In the genomic region with DNA sequence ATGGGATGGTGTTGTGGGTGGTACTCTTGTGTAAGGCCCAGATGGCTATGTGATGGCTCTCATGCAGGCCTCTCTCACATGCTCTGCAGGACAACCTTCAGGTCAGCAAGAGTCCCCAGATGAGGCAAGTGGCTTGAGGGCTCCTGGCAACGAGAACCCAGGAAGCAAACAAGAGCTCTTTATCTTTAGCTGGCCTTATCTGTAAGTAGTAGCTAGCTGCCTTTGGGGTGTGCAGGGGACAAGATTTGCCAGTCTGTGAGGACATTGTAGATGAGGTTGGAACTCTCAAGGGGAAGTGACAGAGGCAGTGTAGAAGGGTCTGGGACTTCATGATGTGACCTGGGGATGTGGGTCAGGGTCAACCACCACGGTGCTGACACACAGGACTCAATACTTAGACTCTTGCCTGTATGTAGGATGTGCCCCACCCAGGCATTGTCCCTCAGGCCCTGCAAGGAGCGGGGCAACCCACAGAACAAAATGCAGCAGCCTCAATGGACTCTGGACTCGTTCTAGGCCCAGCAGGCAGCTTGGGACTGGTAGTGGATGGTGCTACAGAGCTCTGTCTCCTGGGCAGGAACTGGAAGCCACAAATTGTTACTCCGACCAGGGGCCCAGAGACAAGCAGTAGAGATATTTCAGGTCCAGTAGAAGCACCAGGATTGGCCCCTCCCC, we compare ENCODE assay signal across 9 mouse cellular contexts. TPM values are rescaled to one million over a fixed set of nuclear protein-coding genes. Genes with fewer than 3 reads are reported as not detected.
DNase-seq lines count a peak whose midpoint lies in the region; ATAC-seq and TF ChIP-seq lines count a peak whose summit lies in the region.
"Had no signal": no experiment of that assay in that cellular context is flagged by ENCODE, and none has a peak within 500 bp of the region (broad histone marks: within the 10 kb centered on the region; RNA-seq: fewer than 3 reads in every experiment).

No protein-coding gene starts in this region.

- peak overlapping the region; percentile 47 for H3K4me2 ChIP-seq in kidney, postnatal 0 days (ENCODE audit: low read length)

- H3K9me3 ChIP-seq in kidney, postnatal 0 days (replicated peaks; ENCODE audit: low read length) = no peaks in the 10 kb centered on the region
- H3K9me3 ChIP-seq in megakaryocyte, embryonic 14.5 days = peaks cover 11% of the 10 kb centered on the region

- peak overlapping the region; percentile 38; the same call in 1 of the 2 replicates for H3K9ac ChIP-seq in kidney, postnatal 0 days (ENCODE audit: low read depth, low read length)

- peak; percentile 3 for DNase-seq in adrenal gland, adult 8-10 months
- DNase-seq in adrenal gland, adult 18-20 months (ENCODE audit: low spot score in 2 of 2) = no peak
- DNase-seq in layer of hippocampus, adult 9-11 months = peak; percentile 2
- DNase-seq in layer of hippocampus, postnatal 36 days = no peak
- no peak for DNase-seq in kidney, postnatal 0 days (ENCODE audit: low spot score)
- DNase-seq in B cell, adult 2 months = no peak
- no peak for DNase-seq in spleen, adult 18-20 months

- peaks cover 8% of the 10 kb centered on the region for H3K36me3 ChIP-seq in kidney, postnatal 0 days (ENCODE audit: insufficient read depth, low read length)
- H3K36me3 ChIP-seq in megakaryocyte, embryonic 14.5 days (replicated peaks; ENCODE audit: low read length) = peaks cover 64% of the 10 kb centered on the region

- H3K27me3 ChIP-seq in kidney, postnatal 0 days (ENCODE audit: insufficient read depth, low read length) = no peaks in the 10 kb centered on the region
- H3K27me3 ChIP-seq in megakaryocyte, embryonic 14.5 days (replicated peaks) = no peaks in the 10 kb centered on the region

- WGBS in kidney, postnatal 0 days = 59% methylated on average over 5 of the region's 5 CpGs

- no peak for TF ChIP-seq CTCF in kidney, postnatal 0 days (IDR thresholded peaks at IDR 0.05; ENCODE audit: low read depth)

- no peak for ATAC-seq in kidney, postnatal 0 days (replicated peaks; ENCODE audit: low FRiP score, low read depth)

- peaks cover 20% of the 10 kb centered on the region; the same call in 1 of the 2 replicates for H3K4me1 ChIP-seq in kidney, postnatal 0 days (replicated peaks; ENCODE audit: insufficient read depth, low read length)
- H3K4me1 ChIP-seq in megakaryocyte, embryonic 14.5 days = peaks cover 84% of the 10 kb centered on the region

- peak overlapping the region; percentile 90 for H3K27ac ChIP-seq in kidney, postnatal 0 days
- H3K27ac ChIP-seq: left cerebral cortex, adult 2 months had no signal

- H3K4me3 ChIP-seq in kidney, postnatal 0 days (replicated peaks; ENCODE audit: low read depth, low read length) = no peak overlapping the region; the same call in 1 of the 2 replicates
- H3K4me3 ChIP-seq in megakaryocyte, embryonic 14.5 days (replicated peaks) = peak overlapping the region; percentile 95
- H3K4me3 ChIP-seq: left cerebral cortex, adult 2 months had no signal

RNA-seq across cellular contexts. Expression of a gene that starts 1.9 kb away (rescaled TPM):
- total RNA-seq in adrenal gland, adult 8-10 months (2022) = 100 to 1,000 TPM in 2 of 4 experiments, 10 to 100 TPM in 2; 88.8 to 112 (median 98.8) TPM
- total RNA-seq in adrenal gland, adult 18-20 months (2021) = 100 to 1,000 TPM in 1 of 2 experiments, 10 to 100 TPM in 1; 92.6 to 128 TPM
- total RNA-seq in layer of hippocampus, postnatal 36 days (2021) = 10 to 100 TPM; 17.1 to 17.3 TPM
- polyA plus RNA-seq in kidney, postnatal 0 days (2015; fragmentation: Nextera tagmentation; extraction: Ambion mirVana) = 68.8 and 80.3 TPM in 2 replicates
- 84.6 and 224 TPM in 2 replicates for polyA plus RNA-seq in megakaryocyte, embryonic 14.5 days (2012; ENCODE audit: insufficient read depth, low replicate concordance)

RNA-seq across cellular contexts. Expression of a gene that starts 18.9 kb away (rescaled TPM):
- total RNA-seq in adrenal gland, adult 8-10 months (2022) = 10 to 100 TPM; 36.8 to 39.6 (median 37.9) TPM
- total RNA-seq in adrenal gland, adult 18-20 months (2021) = 10 to 100 TPM; 30.1 to 33.1 TPM
- total RNA-seq in layer of hippocampus, postnatal 36 days (2021) = 10 to 100 TPM; 39.9 TPM
- 25.7 and 25.8 TPM in 2 replicates for polyA plus RNA-seq in kidney, postnatal 0 days (2015; fragmentation: Nextera tagmentation; extraction: Ambion mirVana)
- polyA plus RNA-seq in megakaryocyte, embryonic 14.5 days (2012; ENCODE audit: insufficient read depth, low replicate concordance) = 41.8 and 139 TPM in 2 replicates

RNA-seq across cellular contexts. Expression of a gene that starts 28.0 kb away (rescaled TPM):
- 10 to 100 TPM; 20.4 to 26.2 (median 24.3) TPM for total RNA-seq in adrenal gland, adult 8-10 months (2022)
- total RNA-seq in adrenal gland, adult 18-20 months (2021) = 10 to 100 TPM; 15.9 to 17.2 TPM
- total RNA-seq in layer of hippocampus, postnatal 36 days (2021) = 1 to 10 TPM; 2.2 to 2.7 TPM
- polyA plus RNA-seq in kidney, postnatal 0 days (2015; fragmentation: Nextera tagmentation; extraction: Ambion mirVana) = 13.0 and 15.0 TPM in 2 replicates
- not detected in 2 replicates for polyA plus RNA-seq in megakaryocyte, embryonic 14.5 days (2012; ENCODE audit: insufficient read depth, low replicate concordance)

RNA-seq across cellular contexts. Expression of a gene that starts 44.5 kb away (rescaled TPM):
- total RNA-seq in adrenal gland, adult 8-10 months (2022) = 100 to 1,000 TPM in 3 of 4 experiments, 10 to 100 TPM in 1; 95.5 to 261 (median 186) TPM
- 100 to 1,000 TPM in 1 of 2 experiments, 10 to 100 TPM in 1; 95.5 to 246 TPM for total RNA-seq in adrenal gland, adult 18-20 months (2021)
- total RNA-seq in layer of hippocampus, postnatal 36 days (2021) = 100 to 1,000 TPM; 187 to 191 TPM
- polyA plus RNA-seq in kidney, postnatal 0 days (2015; fragmentation: Nextera tagmentation; extraction: Ambion mirVana) = 81.0 and 88.4 TPM in 2 replicates
- 8.4 and 8.9 TPM in 2 replicates for polyA plus RNA-seq in megakaryocyte, embryonic 14.5 days (2012; ENCODE audit: insufficient read depth, low replicate concordance)

RNA-seq across cellular contexts. Expression of a gene that starts 57.7 kb away (rescaled TPM):
- 1 to 10 TPM in 2 of 4 experiments, under 1 TPM in 2; 0.41 to 2.9 (median 1.6) TPM for total RNA-seq in adrenal gland, adult 8-10 months (2022)
- under 1 TPM; 0.20 to 0.96 TPM for total RNA-seq in adrenal gland, adult 18-20 months (2021)
- 1 to 10 TPM; 1.2 to 1.4 TPM for total RNA-seq in layer of hippocampus, postnatal 36 days (2021)
- polyA plus RNA-seq in kidney, postnatal 0 days (2015; fragmentation: Nextera tagmentation; extraction: Ambion mirVana) = 0.46 and 0.54 TPM in 2 replicates
- polyA plus RNA-seq in megakaryocyte, embryonic 14.5 days (2012; ENCODE audit: insufficient read depth, low replicate concordance) = not detected in 2 replicates

Comparison
In these comparisons a context has a peak if more than half of its experiments do, and no peak if none do; other contexts are left out.
1. DNase-seq: peak in adrenal gland, adult 8-10 months (single experiment) and layer of hippocampus, adult 9-11 months (single experiment); none in adrenal gland, adult 18-20 months (0 of 2), layer of hippocampus, postnatal 36 days (0 of 2), kidney, postnatal 0 days (single experiment), B cell, adult 2 months (0 of 2) and spleen, adult 18-20 months (0 of 2).
2. RNA of a gene that starts 1.9 kb away (total RNA-seq): 92.6 to 128 TPM in adrenal gland, adult 18-20 months and 88.8 to 112 TPM in adrenal gland, adult 8-10 months; 17.1 to 17.3 TPM in layer of hippocampus, postnatal 36 days; every median in the first group is over 4 times any median in the second.
3. RNA of a gene that starts 28.0 kb away (total RNA-seq): 20.4 to 26.2 TPM in adrenal gland, adult 8-10 months and 15.9 to 17.2 TPM in adrenal gland, adult 18-20 months; 2.2 to 2.7 TPM in layer of hippocampus, postnatal 36 days; every median in the first group is over 4 times any median in the second.